Mouse (Mus musculus) olfactory bulb, adult 2 months (tissue): ENCODE measurements around the gene 1700011L22Rik. TPM values are rescaled to one million over a fixed set of nuclear protein-coding genes. Genes with fewer than 3 reads are reported as not detected.
A peak's percentile ranks its signal among the peaks of the same experiment; 100 is the strongest.

Source experiments
- H3K27ac ChIP-seq: fragments of 200-500 bp; 2 replicates; pipeline ENCODE4 v1.5.1; 2012; ENCODE audit warnings: low read depth, low read length; ENCODE audit not compliant: insufficient read depth
- H3K4me1 ChIP-seq: fragments of 200-500 bp; 2 replicates; pipeline ENCODE4 v1.6.1; 2012; ENCODE audit warnings: low read length; ENCODE audit not compliant: control insufficient read depth, insufficient read depth
- H3K4me3 ChIP-seq: fragments of 200-500 bp; 2 replicates; pipeline ENCODE4 v1.5.1; 2012; ENCODE audit warnings: mild to moderate bottlenecking, low read depth, low read length, moderate library complexity; ENCODE audit not compliant: insufficient read depth
- CTCF ChIP-seq: fragments of 200-500 bp; IDR thresholded peaks from 2 replicates; pipeline ENCODE4 v1.5.1; 2012; ENCODE audit warnings: low read depth, mild to moderate bottlenecking, low read length, moderate library complexity; ENCODE audit not compliant: insufficient read depth
- POLR2A ChIP-seq: fragments of 200-500 bp; IDR thresholded peaks from 2 replicates; pipeline ENCODE4 v1.6.1; 2012; ENCODE audit warnings: mild to moderate bottlenecking, low read depth, low read length, moderate library complexity; ENCODE audit not compliant: insufficient read depth
- WGBS: fragments of 180-500 bp; shearing (Covaris S2); methylation state at CpG from one replicate; pipeline ENCODE4 v1.1.7; 2018; 5-methylcytosine and 5-hydroxymethylcytosine counted together
- polyA plus RNA-seq: library from polyadenylated mRNA; stranded (reverse); fragments of >200 nt; gene quantifications from 2 replicates; pipeline ENCODE4 v1.2.4, GENCODE M21; 2012; ENCODE audit warnings: low replicate concordance; ENCODE audit not compliant: missing spikeins, insufficient read depth, insufficient read length

The 1700011L22Rik gene
- not detected in 2 replicates for polyA plus RNA-seq

- no peaks in the 10 kb centered on the region for H3K4me1 ChIP-seq
- 94% methylated on average over 6 of the region's 6 CpGs for WGBS
- no peak for TF ChIP-seq CTCF
- no peak for TF ChIP-seq POLR2A
- H3K27ac ChIP-seq: no peak within 1 kb of the TSS
- H3K4me3 ChIP-seq: no peak within 1 kb of the TSS
Observed at GRCm38 (mm10) chr8:79248470-79248869, at the start of gene 1700011L22Rik. TSS of gene 1700011L22Rik (minus strand) at chr8:79248570.

- Histone ChIP-seq H3K4me1 (peaks cover 4% of the 10 kb centered on the region), H3K4me3 (no peak overlapping the region), H3K27ac (no peak overlapping the region)
- 8% methylated on average over 3 of the region's 3 CpGs for WGBS
- TF ChIP-seq CTCF (peak; percentile 73), POLR2A (no peak)
Observed at GRCm38 (mm10) chr8:79297763-79298162, 49.4 kb upstream of the 1700011L22Rik start.

GRCm38 (mm10) chr8:79295276-79296105, 47.1 kb upstream of the 1700011L22Rik start:
- H3K4me3 ChIP-seq: peak overlapping the region; percentile 75
- 0 out of 2 replicates have a peak overlapping the region, but pooled peaks have one; percentile 5 for H3K27ac ChIP-seq
- TF ChIP-seq CTCF: no peak
- no peak for TF ChIP-seq POLR2A
- WGBS: 14% methylated on average over 18 of the region's 18 CpGs
- peaks cover 4% of the 10 kb centered on the region for H3K4me1 ChIP-seq

GRCm38 (mm10) chr8:79294610-79295275, 46.4 kb upstream of the 1700011L22Rik start, which contains the start of gene Mmaa:
TSS of gene Mmaa (minus strand) at chr8:79294937.
- H3K4me1 ChIP-seq: peaks cover 4% of the 10 kb centered on the region
- peak within 1 kb of the TSS; percentile 75 for H3K4me3 ChIP-seq
- TF ChIP-seq POLR2A (peak; percentile 87), CTCF (peak; percentile 6; the same call in 1 of the 2 replicates)
- under 1% methylated on average over 73 of the region's 74 CpGs for WGBS
- peak within 1 kb of the TSS; percentile 89 for H3K27ac ChIP-seq

GRCm38 (mm10) chr8:79293841-79294240, 45.5 kb upstream of the 1700011L22Rik start:
- Histone ChIP-seq H3K4me3 (no peak overlapping the region), H3K4me1 (peaks cover 4% of the 10 kb centered on the region), H3K27ac (no peak overlapping the region)
- TF ChIP-seq POLR2A (no peak), CTCF (no peak)
- 24% methylated on average over 3 of the region's 3 CpGs for WGBS

GRCm38 (mm10) chr8:79292712-79293264, 44.4 kb upstream of the 1700011L22Rik start:
- TF ChIP-seq CTCF (no peak), POLR2A (no peak)
- no peak overlapping the region for H3K27ac ChIP-seq
- H3K4me3 ChIP-seq: no peak overlapping the region
- WGBS: 71% methylated on average over 3 of the region's 3 CpGs
- H3K4me1 ChIP-seq: peaks cover 4% of the 10 kb centered on the region

GRCm38 (mm10) chr8:79289592-79289991, 41.2 kb upstream of the 1700011L22Rik start:
- Histone ChIP-seq H3K27ac (no peak overlapping the region), H3K4me3 (no peak overlapping the region), H3K4me1 (peaks cover 4% of the 10 kb centered on the region)
- 69% methylated on average over 5 of the region's 5 CpGs for WGBS
- TF ChIP-seq POLR2A (no peak), CTCF (no peak)

- Histone ChIP-seq H3K4me3 (no peak overlapping the region), H3K4me1 (peaks cover 4% of the 10 kb centered on the region), H3K27ac (no peak overlapping the region)
- TF ChIP-seq POLR2A: no peak
- TF ChIP-seq CTCF: no peak
- 69% methylated on average over 2 of the region's 2 CpGs for WGBS
Observed at GRCm38 (mm10) chr8:79288681-79289080, 40.3 kb upstream of the 1700011L22Rik start.
